Mouse (Mus musculus): ENCODE results near the gene Myod1. TPM values are rescaled to one million over a fixed set of nuclear protein-coding genes. Genes with fewer than 3 reads are reported as not detected.

Myod1 gene
- total and polyA plus RNA-seq, 3 experiments: not detected

DNA sequence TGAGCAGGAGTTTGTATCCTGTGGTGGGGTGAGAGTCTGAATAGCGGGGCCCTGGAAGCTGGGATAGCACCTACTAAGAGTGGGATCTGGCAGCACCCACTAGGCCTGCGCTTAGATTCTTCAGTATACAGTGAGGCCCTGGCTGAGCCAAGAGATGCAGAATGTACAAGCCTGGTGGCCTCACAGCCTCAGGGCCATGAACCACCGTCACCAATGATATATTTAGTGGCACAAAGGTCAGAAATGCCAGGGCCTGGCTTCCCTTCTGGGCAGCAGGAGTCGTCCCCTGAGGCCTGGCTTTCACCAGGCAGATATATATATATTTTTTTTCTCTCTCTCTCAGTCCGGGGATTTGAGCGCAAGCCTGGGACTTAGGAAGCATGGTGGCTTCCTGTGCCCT lies 34.5 kb downstream of the Myod1 start:
- intact Hi-C loops (cut with DNase I): no loop called here
- no peak for DNase-seq

DNA sequence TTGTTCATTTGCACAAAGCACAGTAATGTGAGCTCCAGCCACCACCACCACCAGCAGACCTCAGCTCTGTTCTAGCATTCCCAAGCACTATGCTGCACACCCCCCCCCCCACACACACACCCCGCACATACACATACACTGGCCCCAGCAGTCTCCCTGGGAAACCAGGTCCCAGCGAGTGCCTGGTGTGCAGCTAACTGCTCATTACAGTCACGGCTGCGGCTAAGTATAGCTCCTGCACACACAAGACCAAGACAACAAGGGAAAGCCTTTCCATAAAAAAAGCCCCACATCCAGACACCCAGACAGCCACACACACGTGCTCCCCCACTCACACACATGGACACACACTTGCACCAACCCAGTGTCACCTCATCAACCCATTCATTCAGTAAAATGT lies 36.5 kb downstream of the Myod1 start:
- Histone ChIP-seq H3K9ac (ENCODE audit: low read depth, low read length) (no peak overlapping the region), H3K27ac (no peak overlapping the region), H3K4me3 (no peak overlapping the region), H3K4me1 (ENCODE audit: control insufficient read depth, insufficient read depth, low read length) (no peaks in the 10 kb centered on the region), H3K27me3 (ENCODE audit: control insufficient read depth, insufficient read depth, low read length) (no peaks in the 10 kb centered on the region), H3K79me2 (replicated peaks; ENCODE audit: control insufficient read depth, insufficient read depth, low read length) (no peaks in the 10 kb centered on the region), H3K36me3 (ENCODE audit: control insufficient read depth, insufficient read depth, low read length) (no peaks in the 10 kb centered on the region)
- no peak for TF ChIP-seq CTCF (IDR thresholded peaks at IDR 0.05)
- no peak for TF ChIP-seq POLR2A (IDR thresholded peaks at IDR 0.05; ENCODE audit: insufficient read depth, low read depth, low read length)
- no peak for TF ChIP-seq EP300 (IDR thresholded peaks at IDR 0.05; ENCODE audit: insufficient read depth, low read depth, low read length)
- DNase-seq: no peak
- intact Hi-C loops (cut with DNase I): no loop called here
- WGBS: 58% methylated on average over 5 of the region's 5 CpGs

More for the DNA sequence above, 34.5 kb downstream of the Myod1 start:
- no peaks in the 10 kb centered on the region for H3K36me3 ChIP-seq (ENCODE audit: control insufficient read depth, insufficient read depth, low read length)
- no peaks in the 10 kb centered on the region for H3K4me1 ChIP-seq (ENCODE audit: control insufficient read depth, insufficient read depth, low read length)
- H3K27me3 ChIP-seq (ENCODE audit: control insufficient read depth, insufficient read depth, low read length): no peaks in the 10 kb centered on the region
- TF ChIP-seq POLR2A (IDR thresholded peaks at IDR 0.05; ENCODE audit: insufficient read depth, low read depth, low read length): no peak
- TF ChIP-seq CTCF (IDR thresholded peaks at IDR 0.05): no peak
- TF ChIP-seq EP300 (IDR thresholded peaks at IDR 0.05; ENCODE audit: insufficient read depth, low read depth, low read length): no peak
- no peak overlapping the region for H3K27ac ChIP-seq
- no peak overlapping the region for H3K4me3 ChIP-seq
- WGBS: 66% methylated on average over 6 of the region's 6 CpGs
- no peak overlapping the region for H3K9ac ChIP-seq (ENCODE audit: low read depth, low read length)
- no peaks in the 10 kb centered on the region for H3K79me2 ChIP-seq (replicated peaks; ENCODE audit: control insufficient read depth, insufficient read depth, low read length)

DNA sequence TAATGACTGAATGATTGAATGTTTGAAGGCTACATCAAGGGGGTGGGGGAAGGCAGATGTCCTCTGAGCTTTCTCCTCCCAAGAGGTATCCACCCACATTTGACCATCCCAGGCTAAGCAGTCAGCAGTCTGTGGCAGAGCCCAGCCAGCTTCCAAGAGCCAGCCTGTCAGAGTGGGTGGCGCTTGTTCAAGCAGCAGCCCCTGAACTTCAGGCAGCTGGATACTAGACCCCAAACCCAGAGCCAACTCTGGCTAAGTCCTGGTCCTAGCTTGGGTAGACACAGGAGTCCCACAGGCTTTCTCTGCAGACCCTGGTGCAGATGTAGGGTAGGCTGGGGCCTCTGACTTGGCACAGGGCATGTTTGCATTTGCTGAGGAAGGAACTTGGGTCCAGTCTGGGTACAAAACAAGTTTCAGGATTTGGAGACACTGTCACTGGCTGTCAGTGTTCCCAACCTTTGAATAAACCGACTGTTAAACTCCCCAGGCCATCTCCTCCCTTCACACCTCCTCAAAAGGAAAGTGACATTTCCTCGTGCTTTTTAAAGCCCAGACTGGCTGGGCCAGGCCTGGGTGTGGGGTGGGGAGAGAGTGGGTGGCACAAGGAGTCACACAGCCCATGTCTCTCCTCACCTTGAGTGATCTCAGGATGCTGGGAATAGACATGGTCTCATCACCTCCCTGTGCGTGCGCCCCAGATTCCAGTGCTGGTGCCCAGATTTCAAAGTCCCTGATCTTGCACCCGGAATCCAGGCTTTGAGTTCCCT lies 37.9 kb downstream of the Myod1 start:
- no peak overlapping the region for H3K27ac ChIP-seq
- intact Hi-C loops (cut with DNase I): no loop called here
- DNase-seq: no peak
- no peaks in the 10 kb centered on the region for H3K4me1 ChIP-seq (ENCODE audit: control insufficient read depth, insufficient read depth, low read length)
- no peak overlapping the region for H3K4me3 ChIP-seq
- H3K79me2 ChIP-seq (replicated peaks; ENCODE audit: control insufficient read depth, insufficient read depth, low read length): no peaks in the 10 kb centered on the region
- no peaks in the 10 kb centered on the region for H3K27me3 ChIP-seq (ENCODE audit: control insufficient read depth, insufficient read depth, low read length)
- no peaks in the 10 kb centered on the region for H3K36me3 ChIP-seq (ENCODE audit: control insufficient read depth, insufficient read depth, low read length)
- TF ChIP-seq CTCF (IDR thresholded peaks at IDR 0.05): no peak
- TF ChIP-seq EP300 (IDR thresholded peaks at IDR 0.05; ENCODE audit: insufficient read depth, low read depth, low read length): no peak
- no peak for TF ChIP-seq POLR2A (IDR thresholded peaks at IDR 0.05; ENCODE audit: insufficient read depth, low read depth, low read length)
- WGBS: 66% methylated on average over 6 of the region's 6 CpGs
- no peak overlapping the region for H3K9ac ChIP-seq (ENCODE audit: low read depth, low read length)

DNA sequence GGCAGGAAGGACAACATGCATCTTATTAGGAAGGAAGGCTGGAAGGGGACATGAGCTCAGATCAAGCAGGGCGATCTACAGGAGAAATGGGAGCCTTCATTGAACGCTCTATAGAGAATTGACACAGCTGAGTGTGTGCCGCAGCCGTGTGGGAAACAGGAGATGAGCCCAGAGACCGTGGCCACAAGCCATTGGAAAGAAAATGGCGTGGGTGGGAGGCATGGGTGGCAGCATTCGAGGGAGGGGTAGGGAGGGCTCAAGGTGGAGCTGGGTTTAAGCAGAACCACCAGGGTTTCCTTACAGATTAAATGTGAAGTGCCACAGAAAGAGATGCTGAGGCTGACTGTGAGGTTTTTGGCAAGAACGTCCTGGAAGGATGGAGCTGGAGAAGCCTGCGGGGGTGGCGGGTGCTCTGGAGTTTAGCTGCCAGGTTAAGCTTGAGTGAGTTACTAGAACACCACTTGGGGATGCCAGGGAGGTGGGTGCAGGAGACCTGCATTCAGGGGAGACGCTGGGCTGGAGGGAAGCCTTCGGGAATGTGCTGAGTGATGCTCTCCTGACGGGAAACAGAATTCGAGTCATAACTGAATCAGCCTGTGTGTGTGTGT lies 39.6 kb downstream of the Myod1 start:
- H3K36me3 ChIP-seq (ENCODE audit: control insufficient read depth, insufficient read depth, low read length): no peaks in the 10 kb centered on the region
- H3K4me3 ChIP-seq: no peak overlapping the region
- TF ChIP-seq EP300 (IDR thresholded peaks at IDR 0.05; ENCODE audit: insufficient read depth, low read depth, low read length) (no peak), POLR2A (IDR thresholded peaks at IDR 0.05; ENCODE audit: insufficient read depth, low read depth, low read length) (no peak), CTCF (IDR thresholded peaks at IDR 0.05) (no peak)
- WGBS: 63% methylated on average over 14 of the region's 14 CpGs
- H3K27ac ChIP-seq: no peak overlapping the region
- H3K9ac ChIP-seq (ENCODE audit: low read depth, low read length): no peak overlapping the region
- H3K79me2 ChIP-seq (replicated peaks; ENCODE audit: control insufficient read depth, insufficient read depth, low read length): no peaks in the 10 kb centered on the region
- no peaks in the 10 kb centered on the region for H3K27me3 ChIP-seq (ENCODE audit: control insufficient read depth, insufficient read depth, low read length)
- no peak for DNase-seq
- H3K4me1 ChIP-seq (ENCODE audit: control insufficient read depth, insufficient read depth, low read length): no peaks in the 10 kb centered on the region
- intact Hi-C loops (cut with DNase I): no loop called here

DNA sequence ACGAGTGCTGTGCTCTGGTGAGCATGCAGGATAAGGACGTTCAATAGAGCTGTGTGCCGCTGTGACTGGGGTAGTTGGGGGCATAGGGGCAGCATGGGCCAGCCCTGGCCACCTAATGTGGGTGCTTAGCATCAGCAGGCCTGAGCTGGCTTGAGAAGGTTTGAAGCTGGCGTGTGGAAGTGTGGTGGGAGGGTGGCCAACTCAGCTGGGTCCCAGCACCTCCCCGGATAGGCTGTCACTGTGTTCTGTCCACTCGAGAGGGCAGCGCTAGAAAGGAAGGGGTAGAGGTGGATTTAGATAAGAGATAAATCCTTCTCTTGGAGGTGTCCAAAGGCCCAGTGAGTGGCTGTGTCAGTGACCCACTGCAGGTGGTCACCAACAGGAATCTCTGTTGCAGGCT lies 41.2 kb downstream of the Myod1 start:
- H3K27me3 ChIP-seq (ENCODE audit: control insufficient read depth, insufficient read depth, low read length): no peaks in the 10 kb centered on the region
- H3K36me3 ChIP-seq (ENCODE audit: control insufficient read depth, insufficient read depth, low read length): no peaks in the 10 kb centered on the region
- DNase-seq: no peak
- H3K79me2 ChIP-seq (replicated peaks; ENCODE audit: control insufficient read depth, insufficient read depth, low read length): no peaks in the 10 kb centered on the region
- H3K4me3 ChIP-seq: no peak overlapping the region
- WGBS: 40% methylated on average over 7 of the region's 7 CpGs
- intact Hi-C loops (cut with DNase I): no loop called here
- no peak overlapping the region for H3K9ac ChIP-seq (ENCODE audit: low read depth, low read length)
- H3K4me1 ChIP-seq (ENCODE audit: control insufficient read depth, insufficient read depth, low read length): no peaks in the 10 kb centered on the region
- no peak for TF ChIP-seq POLR2A (IDR thresholded peaks at IDR 0.05; ENCODE audit: insufficient read depth, low read depth, low read length)
- no peak for TF ChIP-seq CTCF (IDR thresholded peaks at IDR 0.05)
- TF ChIP-seq EP300 (IDR thresholded peaks at IDR 0.05; ENCODE audit: insufficient read depth, low read depth, low read length): no peak
- no peak overlapping the region for H3K27ac ChIP-seq

DNA sequence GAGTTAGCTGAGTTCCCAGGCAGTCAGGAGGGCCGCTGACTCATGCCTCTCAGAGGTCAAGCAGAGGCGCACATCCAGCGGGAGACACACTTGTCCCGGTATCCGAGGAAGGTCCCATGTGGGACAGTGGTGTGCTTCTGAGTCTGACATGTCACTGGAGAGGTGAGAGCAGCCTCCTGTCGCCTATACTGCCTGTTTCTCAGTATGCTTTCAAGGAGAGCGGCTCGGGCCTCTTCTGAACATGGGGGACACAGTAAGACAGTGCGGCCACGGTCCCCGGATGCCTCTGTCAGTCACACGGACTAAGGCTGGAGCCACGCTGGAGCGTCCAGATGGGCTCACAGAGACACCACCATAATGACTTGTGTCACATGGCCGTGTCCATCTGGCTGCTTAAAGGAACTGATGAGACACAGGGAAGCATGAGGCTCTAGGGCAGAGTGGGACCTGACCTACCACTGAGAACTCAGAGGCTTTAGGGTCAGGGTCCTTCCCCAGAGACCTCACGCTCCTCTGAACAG lies 41.9 kb downstream of the Myod1 start:
- WGBS: 65% methylated on average over 16 of the region's 16 CpGs
- H3K27ac ChIP-seq: no peak overlapping the region
- no peaks in the 10 kb centered on the region for H3K27me3 ChIP-seq (ENCODE audit: control insufficient read depth, insufficient read depth, low read length)
- no peaks in the 10 kb centered on the region for H3K4me1 ChIP-seq (ENCODE audit: control insufficient read depth, insufficient read depth, low read length)
- intact Hi-C loops (cut with DNase I): no loop called here
- no peak for TF ChIP-seq POLR2A (IDR thresholded peaks at IDR 0.05; ENCODE audit: insufficient read depth, low read depth, low read length)
- no peak for TF ChIP-seq CTCF (IDR thresholded peaks at IDR 0.05)
- TF ChIP-seq EP300 (IDR thresholded peaks at IDR 0.05; ENCODE audit: insufficient read depth, low read depth, low read length): no peak
- no peak overlapping the region for H3K9ac ChIP-seq (ENCODE audit: low read depth, low read length)
- DNase-seq: no peak
- H3K4me3 ChIP-seq: no peak overlapping the region
- H3K36me3 ChIP-seq (ENCODE audit: control insufficient read depth, insufficient read depth, low read length): no peaks in the 10 kb centered on the region
- H3K79me2 ChIP-seq (replicated peaks; ENCODE audit: control insufficient read depth, insufficient read depth, low read length): no peaks in the 10 kb centered on the region
